Mouse (Mus musculus): ENCODE data around the gene Foxb1. TPM values are rescaled to one million over a fixed set of nuclear protein-coding genes. Genes with fewer than 3 reads are reported as not detected.

Gene Foxb1
- not detected for total RNA-seq (2021)

DNA sequence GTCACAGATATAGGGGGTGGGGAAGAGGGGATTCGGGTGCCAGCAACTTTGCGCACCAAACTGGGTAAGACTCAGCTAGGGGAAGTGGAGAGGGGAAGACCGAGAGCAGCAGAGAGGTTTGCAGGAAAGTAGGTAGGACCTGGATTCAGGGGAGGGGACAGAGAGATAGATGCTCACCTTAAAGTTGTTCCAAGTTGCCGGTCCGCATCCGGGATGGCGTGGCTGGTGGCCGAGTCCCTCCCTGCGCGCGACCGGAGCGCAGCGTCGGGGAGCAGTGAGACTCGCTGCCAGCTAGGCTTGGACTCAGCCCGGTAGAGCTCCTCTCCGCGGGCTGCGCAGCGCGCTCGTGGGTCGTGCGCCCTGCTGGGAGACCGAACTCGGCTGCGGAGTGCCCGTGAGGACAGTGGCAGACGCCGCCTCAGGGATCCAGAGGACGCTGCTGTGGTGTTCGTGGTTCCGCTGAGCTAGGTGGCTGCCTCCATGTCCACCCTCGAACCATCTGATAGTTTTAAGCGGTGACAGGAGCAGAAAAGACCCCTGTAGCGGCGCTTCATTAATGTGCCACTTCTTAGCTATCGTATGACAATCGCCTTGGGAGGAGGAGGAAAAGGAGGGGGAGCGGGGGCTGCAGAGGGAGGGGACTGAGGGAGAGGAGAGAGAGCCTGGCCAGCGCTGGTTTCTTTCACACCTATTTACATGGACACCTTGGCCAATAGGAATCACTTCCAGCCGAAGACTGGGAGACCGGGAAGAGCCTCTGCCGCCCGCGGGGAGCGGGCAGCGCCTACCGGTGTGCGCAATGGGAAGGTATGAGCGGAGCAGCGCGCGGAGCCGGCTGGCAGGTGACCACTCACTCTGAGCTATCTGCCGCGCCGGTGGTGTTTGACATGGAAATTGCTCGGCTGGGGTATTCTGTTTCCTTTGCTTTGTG lies at the start of gene Foxb1:
TSS of gene Foxb1 (minus strand) at position 570 of the 931 bp plus-strand sequence.
- DNase-seq: no peak
- intact Hi-C loops (cut with DNase I): no loop called here

- intact Hi-C loops (cut with DNase I): no loop called here
- DNase-seq: no peak
Observed at GRCm38 (mm10) chr9:69790562-69790961, 29.8 kb upstream of the Foxb1 start.

GRCm38 (mm10) chr9:69779996-69780395 lies 19.3 kb upstream of the Foxb1 start:
- intact Hi-C loops (cut with DNase I): no loop called here
- no peak for DNase-seq

DNA sequence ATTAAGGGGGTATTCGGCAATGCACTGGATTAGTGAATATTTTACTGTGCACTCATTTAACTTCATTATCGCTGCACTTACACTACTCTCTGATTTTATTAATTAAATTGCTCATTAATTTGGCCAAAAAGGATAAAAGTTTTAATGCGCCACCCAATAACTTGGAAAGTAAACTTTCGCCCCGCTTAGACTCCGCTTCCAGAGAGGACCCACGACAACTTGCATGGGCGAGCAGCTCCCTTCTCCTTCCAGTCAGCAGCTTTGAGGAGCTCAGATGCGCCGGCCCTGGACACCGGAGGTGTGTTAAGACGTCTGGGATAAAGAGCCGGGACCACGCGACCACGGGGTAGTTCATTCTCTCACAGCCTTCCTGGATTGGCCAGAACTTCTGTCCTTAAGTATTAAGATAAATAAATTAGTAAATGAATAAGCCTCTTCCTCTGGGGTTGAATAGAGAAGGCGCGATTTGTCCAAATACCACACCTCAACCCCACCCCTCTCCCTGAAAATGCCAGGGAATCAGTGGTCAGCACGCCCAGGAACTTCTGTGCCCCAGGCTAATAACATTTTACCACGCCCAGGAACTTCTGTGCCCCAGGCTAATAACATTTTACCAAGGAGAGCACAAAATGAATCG lies 9.3 kb upstream of the Foxb1 start:
- no peak for DNase-seq

GRCm38 (mm10) chr9:69769091-69769948 lies 8.6 kb upstream of the Foxb1 start:
- no peak for DNase-seq
- intact Hi-C loops (cut with DNase I): no loop called here

More for the DNA sequence above, 9.3 kb upstream of the Foxb1 start:
- intact Hi-C loops (cut with DNase I): no loop called here

DNA sequence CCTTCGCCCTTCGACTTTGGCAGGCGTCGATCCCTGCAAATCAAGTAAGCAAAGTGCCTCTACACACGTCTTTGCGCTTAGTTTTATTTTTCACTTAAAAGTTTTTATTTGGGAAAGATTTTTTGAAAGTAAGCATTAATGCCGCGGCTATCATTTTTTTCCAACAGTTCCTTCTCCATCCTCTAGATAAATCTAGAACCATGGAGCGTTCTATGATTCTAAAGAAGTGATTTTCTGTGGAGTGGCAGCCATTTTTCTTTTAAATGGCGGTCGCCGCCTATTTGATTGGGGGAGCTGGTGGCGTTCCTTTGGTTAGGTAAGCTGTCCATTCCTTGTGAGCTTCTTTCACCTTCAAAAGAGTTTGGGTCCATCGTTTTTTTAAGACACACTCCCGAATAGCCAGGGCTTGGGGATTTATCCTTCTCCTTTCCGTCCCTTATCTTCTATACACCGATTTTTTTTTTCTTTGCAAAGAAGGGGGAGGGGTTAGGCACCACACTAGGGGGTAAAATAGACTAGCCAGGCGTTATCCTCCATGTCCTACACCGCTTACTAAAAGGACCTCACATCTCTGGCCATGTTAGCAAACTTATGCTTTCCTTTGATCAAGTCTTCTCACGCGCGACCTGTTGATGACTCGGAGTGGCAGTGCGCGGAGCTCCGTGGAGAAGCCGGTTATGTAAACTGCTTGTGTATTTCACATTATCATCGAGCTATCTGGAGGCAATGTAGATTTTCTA lies 7.6 kb upstream of the Foxb1 start:
- DNase-seq: no peak
- intact Hi-C loops (cut with DNase I): no loop called here

DNA sequence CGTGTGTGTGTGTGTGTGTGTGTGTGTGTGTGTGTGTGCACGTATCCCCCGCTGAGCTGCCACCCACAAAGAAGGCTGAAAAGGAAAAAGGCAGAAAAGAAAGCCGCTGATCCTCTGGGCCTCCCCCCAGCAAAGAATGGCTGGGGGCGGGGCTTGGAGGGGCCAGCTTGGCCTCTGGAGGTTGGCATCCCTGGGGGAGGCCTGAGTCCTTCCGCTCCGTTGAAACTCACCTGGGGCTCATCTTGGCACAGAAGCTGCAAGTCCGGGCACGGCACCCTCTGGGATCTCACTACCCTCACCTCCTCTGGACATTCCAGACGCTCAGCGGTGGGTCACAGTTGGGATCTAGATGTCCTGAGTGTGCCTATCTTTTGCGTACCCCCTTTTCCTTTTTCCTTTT lies 6.7 kb upstream of the Foxb1 start:
- no peak for DNase-seq
- intact Hi-C loops (cut with DNase I): no loop called here

GRCm38 (mm10) chr9:69766936-69767335 lies 6.2 kb upstream of the Foxb1 start:
- intact Hi-C loops (cut with DNase I): no loop called here
- no peak for DNase-seq

- intact Hi-C loops (cut with DNase I): no loop called here
- no peak for DNase-seq
Observed at GRCm38 (mm10) chr9:69766301-69766700, 5.6 kb upstream of the Foxb1 start.

DNA sequence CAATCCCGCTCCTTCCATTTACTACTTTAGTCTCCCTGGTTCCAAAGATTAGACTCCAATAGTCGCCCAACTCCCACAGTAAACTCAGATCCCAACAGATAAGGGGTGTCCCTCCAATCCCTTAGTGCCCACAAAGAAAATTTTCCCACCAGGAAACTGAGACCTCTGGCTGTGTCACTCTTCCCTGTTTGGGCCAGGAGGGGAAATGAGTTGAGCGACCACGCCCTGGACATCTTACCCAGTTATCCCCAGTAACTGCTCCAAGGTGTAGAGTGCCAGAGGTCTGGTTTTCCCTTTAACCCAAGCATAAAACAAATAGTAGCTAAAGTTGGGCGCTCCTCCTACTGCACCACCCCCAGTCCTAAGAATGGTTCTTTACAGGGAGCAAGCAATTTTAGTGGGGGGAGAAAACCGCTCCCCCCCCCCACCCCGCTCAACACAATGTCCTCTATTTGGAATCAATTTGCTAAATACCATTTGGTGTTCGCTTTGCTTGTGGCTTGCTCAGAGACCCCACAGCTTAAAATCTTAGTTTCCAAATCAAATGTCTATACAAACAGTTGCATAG lies 4.8 kb upstream of the Foxb1 start:
- no peak for DNase-seq
- intact Hi-C loops (cut with DNase I): no loop called here

DNA sequence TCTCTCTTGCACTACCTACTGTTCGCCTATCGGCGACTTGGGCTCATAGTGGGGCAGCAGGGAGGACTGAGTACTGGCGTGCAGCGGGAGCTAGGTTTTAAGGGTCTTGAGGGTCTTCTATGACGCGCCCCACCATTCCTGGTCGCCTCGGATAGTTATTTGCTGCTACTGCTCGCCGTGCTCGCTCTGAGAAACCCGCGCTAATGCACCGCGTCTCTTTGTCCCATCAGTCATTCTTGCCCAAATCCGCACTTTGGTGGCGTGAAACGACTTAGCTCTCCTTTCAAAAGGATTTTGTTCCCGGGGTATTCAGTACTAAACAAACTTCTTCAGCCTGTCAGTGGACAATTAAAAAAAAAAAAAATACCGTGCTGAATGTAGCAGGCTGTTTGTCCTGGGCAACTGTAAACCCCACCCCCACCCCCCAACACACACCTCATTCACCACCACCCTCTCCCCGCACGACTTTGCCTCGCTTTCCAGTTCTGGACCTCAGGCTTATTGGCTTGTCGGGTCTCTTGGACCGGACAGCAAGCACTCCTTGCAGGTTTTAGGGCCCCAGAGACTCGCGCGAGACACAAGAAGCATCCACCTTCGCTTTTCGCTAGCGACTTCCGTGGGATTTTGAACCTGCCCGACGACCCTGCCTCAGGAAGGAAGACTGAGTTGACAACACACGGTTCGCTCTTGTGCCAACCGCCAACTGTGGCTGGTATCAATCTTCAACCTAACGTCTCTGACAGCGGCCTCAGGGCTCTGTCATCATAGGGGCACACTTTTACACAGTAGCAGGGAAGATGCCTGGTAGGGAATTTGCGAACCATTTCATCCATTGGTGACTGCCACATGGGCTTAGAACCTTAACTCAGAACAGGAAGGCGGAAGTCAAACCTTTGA lies 4.1 kb upstream of the Foxb1 start:
- DNase-seq: no peak
- intact Hi-C loops (cut with DNase I): no loop called here

DNA sequence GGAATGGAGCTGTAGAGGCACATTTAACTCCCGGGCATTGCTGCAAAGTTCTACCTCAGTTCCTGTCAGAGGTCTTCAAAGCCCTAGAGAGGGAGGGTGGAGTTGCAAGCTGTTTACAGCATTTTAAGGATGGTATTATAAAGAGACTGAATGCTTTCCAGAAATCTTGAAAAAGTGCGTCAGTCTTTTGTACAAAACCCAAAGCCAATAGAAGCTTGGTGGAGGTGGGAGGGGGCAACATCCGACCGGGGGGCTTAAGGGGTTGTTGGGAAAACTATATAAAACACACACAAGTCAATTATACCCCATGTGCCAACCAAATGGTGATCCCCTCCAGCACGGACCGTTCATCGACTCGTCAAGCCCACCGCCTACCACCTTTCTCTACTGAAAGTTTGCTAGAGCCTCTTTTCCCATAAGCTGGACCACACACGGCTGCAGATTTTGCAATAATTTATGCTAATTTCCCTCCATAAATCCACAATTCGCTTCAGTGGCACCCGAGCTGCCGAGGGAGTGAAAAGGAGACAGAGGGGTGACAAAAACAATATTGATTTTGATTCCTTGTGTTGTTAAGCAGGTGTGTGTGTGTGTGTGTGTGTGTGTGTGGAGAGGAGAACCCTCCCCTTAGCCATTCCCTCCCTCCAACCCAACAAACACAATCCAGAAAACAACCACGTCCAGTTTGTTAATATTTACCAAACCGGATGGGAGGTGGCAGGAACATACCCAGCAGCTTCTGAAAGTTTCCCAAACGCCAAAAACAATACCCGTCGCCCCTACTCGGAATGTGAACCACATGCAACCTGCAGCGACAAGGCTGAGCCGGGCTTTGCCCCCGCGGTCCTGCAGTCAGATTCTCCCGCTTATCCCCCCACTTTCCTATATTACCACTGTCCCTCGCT lies 3.2 kb upstream of the Foxb1 start:
- intact Hi-C loops (cut with DNase I): no loop called here
- DNase-seq: no peak

GRCm38 (mm10) chr9:69762703-69763102 lies 2.0 kb upstream of the Foxb1 start:
- intact Hi-C loops (cut with DNase I): no loop called here
- no peak for DNase-seq

DNA sequence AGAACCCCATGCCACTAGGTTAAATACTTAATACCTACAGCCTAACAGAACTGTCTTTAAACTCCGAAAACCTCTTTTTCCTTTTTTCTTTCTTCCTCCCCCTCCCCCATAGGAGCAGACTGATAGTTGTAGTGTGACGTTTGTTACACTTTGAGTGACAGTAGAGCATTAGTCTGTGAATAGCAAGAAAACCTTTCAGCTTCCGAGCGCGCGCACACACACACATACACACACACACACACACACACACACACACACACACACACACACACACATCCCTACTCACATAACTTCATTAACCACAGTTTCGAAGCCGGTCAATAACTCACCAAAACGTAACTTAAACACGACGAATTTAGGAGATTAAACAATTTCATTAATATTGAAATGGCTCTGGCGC lies 1.5 kb upstream of the Foxb1 start:
- intact Hi-C loops (cut with DNase I): no loop called here
- DNase-seq: no peak

GRCm38 (mm10) chr9:69761569-69761968 lies 829 bp upstream of the Foxb1 start:
- no peak for DNase-seq
- intact Hi-C loops (cut with DNase I): no loop called here

DNA sequence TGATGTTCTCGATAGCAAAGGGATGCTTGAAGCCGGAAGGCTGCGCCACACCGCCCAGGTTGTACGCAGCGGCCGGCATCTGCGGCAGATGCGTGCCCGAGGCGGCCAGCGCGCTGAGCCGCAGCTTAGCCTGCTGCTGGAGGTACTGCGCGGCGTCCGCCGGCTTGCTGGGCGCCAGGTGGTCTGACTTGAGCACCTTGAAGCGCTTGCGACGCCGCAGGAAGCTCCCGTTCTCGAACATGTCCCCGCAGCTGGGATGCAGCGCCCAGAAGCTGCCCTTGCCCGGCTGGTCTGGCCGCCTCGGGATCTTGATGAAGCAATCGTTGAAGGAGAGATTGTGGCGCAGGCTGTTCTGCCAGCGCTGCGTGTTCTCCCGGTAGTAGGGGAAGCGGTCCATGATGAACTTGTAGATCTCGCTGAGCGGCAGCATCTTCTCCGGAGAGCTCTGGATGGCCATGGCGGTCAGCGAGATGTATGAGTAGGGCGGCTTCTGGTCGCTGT lies 969 bp downstream of the Foxb1 start:
- no peak for DNase-seq
- intact Hi-C loops (cut with DNase I): no loop called here

DNA sequence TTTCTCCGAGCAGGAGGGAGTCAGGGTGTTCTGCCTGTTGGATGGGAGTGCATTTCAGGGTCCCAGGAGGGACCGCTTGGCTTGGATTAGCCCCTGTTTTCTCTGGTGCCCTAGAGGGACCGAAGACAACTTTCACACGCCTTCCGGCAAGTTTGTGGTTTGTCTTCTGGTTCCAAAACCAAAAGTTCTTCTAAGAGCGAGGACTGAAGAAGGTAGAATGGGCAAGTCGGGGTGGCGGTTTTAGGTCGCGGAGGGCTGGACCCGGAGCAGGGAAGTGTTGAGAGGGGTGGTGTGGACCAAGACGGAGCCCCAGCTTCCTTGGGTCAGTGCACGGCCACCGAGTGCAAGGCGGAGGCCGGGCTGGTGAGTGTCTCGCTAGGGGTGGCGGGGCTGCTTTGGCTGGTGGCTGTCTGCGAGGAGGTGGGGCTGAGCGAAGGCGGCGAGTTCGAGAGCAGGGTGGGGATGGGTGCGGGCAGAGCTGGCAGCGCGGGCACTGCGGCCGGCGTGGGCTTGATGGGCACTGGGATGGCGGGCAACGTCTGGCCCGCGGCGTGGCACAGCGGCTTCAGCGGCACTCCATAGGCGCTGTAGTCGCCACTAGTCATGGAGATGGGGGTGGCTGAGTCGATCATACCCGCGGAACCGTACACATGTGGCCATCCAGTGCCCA lies 1.7 kb downstream of the Foxb1 start:
- DNase-seq: no peak
- intact Hi-C loops (cut with DNase I): no loop called here

Data from heart, postnatal 10 days (tissue).